Mouse (Mus musculus) liver, embryonic 13.5 days (tissue): ENCODE results near the gene Arl13b. TPM values are rescaled to one million over a fixed set of nuclear protein-coding genes. Genes with fewer than 3 reads are reported as not detected.

Experiments
- ATAC-seq: fragments of 200-750 bp; cut with Nextera tagmentation; 2 replicates; pipeline ENCODE4 v1.8.0; 2017; ENCODE audit warnings: low read depth, mild to moderate bottlenecking, moderate number of reproducible peaks, moderate library complexity
- DNase-seq: peaks from one replicate; pipeline ENCODE4 v3.0.0; 2022
- H3K27ac ChIP-seq: fragments of 300-500 bp; sonication (generic); 2 replicates; pipeline ENCODE4 v1.5.1; 2015; ENCODE audit warnings: moderate library complexity, mild to moderate bottlenecking, inconsistent platforms
- H3K27me3 ChIP-seq: fragments of 300-500 bp; sonication (generic); 2 replicates; pipeline ENCODE4 v1.6.1; 2015; ENCODE audit warnings: mild to moderate bottlenecking, inconsistent platforms
- H3K36me3 ChIP-seq: fragments of 300-500 bp; sonication (generic); 2 replicates; pipeline ENCODE4 v1.6.1; 2015; ENCODE audit warnings: mild to moderate bottlenecking, inconsistent platforms
- H3K4me1 ChIP-seq: fragments of 300-500 bp; sonication (generic); replicated peaks from 2 replicates; pipeline ENCODE4 v1.6.1; 2015; ENCODE audit warnings: inconsistent platforms
- H3K4me2 ChIP-seq: fragments of 300-500 bp; sonication (generic); 2 replicates; pipeline ENCODE4 v1.6.1; 2015; ENCODE audit warnings: inconsistent platforms, mild to moderate bottlenecking, moderate library complexity
- H3K4me3 ChIP-seq: fragments of 300-500 bp; sonication (generic); replicated peaks from 2 replicates; pipeline ENCODE4 v1.5.1; 2015; ENCODE audit warnings: mild to moderate bottlenecking, inconsistent platforms
- H3K9ac ChIP-seq: fragments of 300-500 bp; sonication (generic); 2 replicates; pipeline ENCODE4 v1.6.1; 2015; ENCODE audit warnings: mild to moderate bottlenecking, inconsistent platforms
- H3K9me3 ChIP-seq: fragments of 300-500 bp; sonication (generic); replicated peaks from 2 replicates; pipeline ENCODE4 v1.6.1; 2016; ENCODE audit warnings: inconsistent platforms
- whole genome bisulfite sequencing: fragments of 180-500 bp; shearing (Covaris S2); methylation state at CpG from one replicate; pipeline ENCODE4 v1.1.7; 2015; ENCODE audit not compliant: insufficient replicate concordance; 5-methylcytosine and 5-hydroxymethylcytosine counted together
- polyA plus RNA-seq: library from polyadenylated mRNA; unstranded; fragments of >200 nt; fragmentation: Nextera tagmentation; extraction: Ambion mirVana; gene quantifications from 2 replicates; pipeline ENCODE4 v1.2.1, GENCODE M21; 2015

Arl13b gene
- polyA plus RNA-seq, 1 experiment from 2014 or later, result 5.4 TPM

DNA sequence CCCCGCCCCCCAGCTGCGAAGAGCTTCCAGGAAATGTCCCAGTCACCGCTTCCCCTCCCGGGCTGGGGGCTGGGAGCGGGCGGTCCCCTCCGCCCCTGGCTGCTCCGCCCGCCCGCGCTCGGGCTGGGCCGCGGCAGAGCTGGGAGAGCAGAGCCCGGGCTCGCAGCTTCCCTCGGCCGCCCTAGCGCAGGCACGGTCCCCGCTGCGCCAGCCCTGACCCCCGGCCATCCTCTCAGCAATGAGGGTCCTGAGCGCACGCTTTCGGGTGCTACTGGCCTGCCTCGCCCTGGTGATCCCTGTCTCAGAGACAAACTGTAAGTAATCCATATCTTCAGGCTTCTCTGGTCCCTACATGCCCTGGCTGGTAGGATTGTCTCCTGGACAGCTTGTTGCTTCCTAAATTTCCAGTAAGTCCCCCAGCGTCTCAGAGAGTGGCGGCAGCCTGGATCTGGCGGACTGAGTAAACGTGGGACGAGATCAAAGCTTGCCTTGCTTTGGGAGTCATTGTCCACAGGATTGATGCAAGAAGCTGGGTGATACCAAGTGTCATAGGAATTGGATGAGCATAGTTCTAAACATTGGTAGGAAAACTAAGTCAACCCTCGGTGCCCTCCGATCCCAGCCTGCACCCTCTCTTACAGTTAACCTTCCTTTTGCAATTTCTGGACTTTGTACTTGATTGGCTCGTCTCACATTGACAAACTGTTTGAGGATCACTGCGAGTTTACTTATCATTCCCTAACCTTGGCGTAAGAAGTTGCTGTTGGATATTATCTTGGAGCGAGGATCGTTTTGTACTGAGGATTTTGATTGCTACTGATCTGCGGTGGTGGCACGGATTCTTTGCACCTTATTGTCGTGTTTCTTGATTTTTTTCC is 7.6 kb upstream of the Arl13b start, which contains the start of gene Pros1:
Gene Pros1 (plus strand): TSS at position 117 of the 878 bp plus-strand sequence.
- WGBS, result 2% methylated on average over 36 of the region's 42 CpGs
- Histone ChIP-seq H3K9ac (peak within 1 kb of the TSS; percentile 76), H3K27ac (peak within 1 kb of the TSS; percentile 37), H3K4me2 (peak within 1 kb of the TSS; percentile 84), H3K9me3 (no peaks in the 10 kb centered on the region), H3K27me3 (no peaks in the 10 kb centered on the region), H3K4me1 (peaks cover 28% of the 10 kb centered on the region), H3K4me3 (peak within 1 kb of the TSS; percentile 66), H3K36me3 (no peaks in the 10 kb centered on the region)
- ATAC-seq, result peak; percentile 93
- peak; percentile 53 for DNase-seq

DNA sequence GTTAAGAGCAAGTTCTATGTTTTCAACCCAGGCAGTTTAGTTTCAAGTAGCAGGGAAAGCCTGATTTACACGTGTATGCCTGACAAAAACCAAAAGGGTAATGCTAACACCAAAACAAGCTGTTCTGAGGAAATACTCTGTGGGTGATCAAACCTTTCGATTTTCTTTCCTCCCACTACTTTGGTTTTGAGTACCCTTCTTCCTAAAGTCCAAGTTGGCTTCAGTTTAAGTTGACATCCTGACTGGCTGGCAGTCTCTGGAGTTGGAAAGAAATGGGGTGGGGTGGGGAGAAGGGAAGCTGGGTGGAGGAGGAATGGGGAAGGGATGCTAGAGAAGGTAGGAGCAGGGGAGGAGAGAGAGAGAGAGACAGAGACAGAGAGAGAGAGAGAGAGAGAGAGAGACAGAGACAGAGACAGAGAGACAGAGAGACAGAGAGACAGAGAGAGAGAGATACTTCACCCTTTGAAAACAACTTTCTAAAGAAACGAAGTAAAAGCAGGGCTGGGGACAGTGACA is 6.8 kb upstream of the Arl13b start:
- Histone ChIP-seq H3K27me3 (no peaks in the 10 kb centered on the region), H3K4me3 (peak overlapping the region; percentile 66), H3K9ac (peak overlapping the region; percentile 76), H3K27ac (no peak overlapping the region), H3K9me3 (no peaks in the 10 kb centered on the region), H3K36me3 (no peaks in the 10 kb centered on the region), H3K4me1 (peaks cover 28% of the 10 kb centered on the region), H3K4me2 (peak overlapping the region; percentile 84)
- ATAC-seq, result peak; percentile 30
- no peak for DNase-seq
- WGBS, result 10% methylated on average over 3 of the region's 3 CpGs

DNA sequence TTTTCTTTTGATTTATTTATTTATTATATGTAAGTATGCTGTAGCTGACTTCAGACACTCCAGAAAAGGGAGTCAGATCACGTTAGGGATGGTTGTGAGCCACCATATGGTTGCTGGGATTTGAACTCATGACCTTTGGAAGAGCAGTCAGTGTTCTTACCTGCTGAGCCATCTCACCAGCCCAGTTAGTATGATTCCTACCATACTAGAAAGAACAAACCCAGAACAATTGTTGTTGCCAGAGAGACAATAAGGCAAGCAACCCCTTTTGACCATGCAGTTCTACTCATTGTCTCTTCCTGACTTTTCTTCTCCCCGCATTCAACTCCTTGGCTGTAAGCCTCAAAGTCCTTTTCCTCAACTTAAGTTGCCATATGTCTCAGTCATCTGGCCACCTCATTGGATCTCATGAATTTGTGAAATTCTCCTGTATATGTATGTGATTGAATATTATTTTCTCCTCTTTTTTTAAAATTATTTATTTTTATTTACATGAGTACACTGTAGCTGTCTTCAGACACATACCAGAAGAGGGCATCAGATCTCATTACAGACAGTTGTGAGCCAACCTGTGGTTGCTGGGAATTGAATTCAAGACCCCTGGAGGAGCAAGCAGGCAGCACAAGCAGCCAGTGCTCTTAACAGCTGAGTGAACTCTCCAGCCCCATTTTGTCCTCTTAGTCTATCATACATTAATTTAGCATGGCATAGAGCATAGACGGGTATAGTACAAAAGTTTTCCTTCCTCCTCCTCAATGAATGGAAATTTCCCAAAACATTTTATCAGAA is 5.8 kb upstream of the Arl13b start:
- Histone ChIP-seq H3K36me3 (no peaks in the 10 kb centered on the region), H3K4me3 (no peak overlapping the region), H3K9ac (no peak overlapping the region), H3K9me3 (no peaks in the 10 kb centered on the region), H3K4me2 (no peak overlapping the region), H3K27me3 (no peaks in the 10 kb centered on the region), H3K4me1 (peaks cover 28% of the 10 kb centered on the region), H3K27ac (no peak overlapping the region)
- DNase-seq (no peak), ATAC-seq (no peak)
- 73% methylated on average over 3 of the region's 3 CpGs for WGBS

DNA sequence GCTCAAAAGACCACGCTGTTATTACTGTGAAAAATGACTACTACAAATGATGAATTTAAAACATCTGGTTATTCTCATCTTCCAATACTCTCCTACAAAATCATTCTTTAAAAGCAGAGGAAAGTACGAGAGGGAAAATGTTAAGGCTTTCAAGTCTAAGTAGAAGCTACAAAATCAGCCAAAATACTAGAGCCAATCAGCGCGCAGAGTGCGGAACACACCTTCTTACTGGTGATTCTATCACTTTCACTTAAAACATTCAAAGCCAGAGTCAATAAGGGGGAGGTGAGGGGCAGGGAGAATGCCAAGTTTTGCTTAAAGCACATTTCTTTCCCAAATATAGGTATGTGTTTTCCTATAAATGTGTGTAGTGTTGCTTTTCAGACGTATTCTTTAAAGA is 1.5 kb downstream of the Arl13b start:
- Histone ChIP-seq H3K27ac (no peak overlapping the region), H3K9me3 (no peaks in the 10 kb centered on the region), H3K27me3 (no peaks in the 10 kb centered on the region), H3K36me3 (no peaks in the 10 kb centered on the region), H3K9ac (no peak overlapping the region), H3K4me1 (peaks cover 15% of the 10 kb centered on the region), H3K4me3 (no peak overlapping the region), H3K4me2 (0 out of 2 replicates have a peak overlapping the region, but pooled peaks have one; percentile 22)
- DNase-seq (no peak), ATAC-seq (no peak)
- 81% methylated on average over 6 of the region's 6 CpGs for WGBS

DNA sequence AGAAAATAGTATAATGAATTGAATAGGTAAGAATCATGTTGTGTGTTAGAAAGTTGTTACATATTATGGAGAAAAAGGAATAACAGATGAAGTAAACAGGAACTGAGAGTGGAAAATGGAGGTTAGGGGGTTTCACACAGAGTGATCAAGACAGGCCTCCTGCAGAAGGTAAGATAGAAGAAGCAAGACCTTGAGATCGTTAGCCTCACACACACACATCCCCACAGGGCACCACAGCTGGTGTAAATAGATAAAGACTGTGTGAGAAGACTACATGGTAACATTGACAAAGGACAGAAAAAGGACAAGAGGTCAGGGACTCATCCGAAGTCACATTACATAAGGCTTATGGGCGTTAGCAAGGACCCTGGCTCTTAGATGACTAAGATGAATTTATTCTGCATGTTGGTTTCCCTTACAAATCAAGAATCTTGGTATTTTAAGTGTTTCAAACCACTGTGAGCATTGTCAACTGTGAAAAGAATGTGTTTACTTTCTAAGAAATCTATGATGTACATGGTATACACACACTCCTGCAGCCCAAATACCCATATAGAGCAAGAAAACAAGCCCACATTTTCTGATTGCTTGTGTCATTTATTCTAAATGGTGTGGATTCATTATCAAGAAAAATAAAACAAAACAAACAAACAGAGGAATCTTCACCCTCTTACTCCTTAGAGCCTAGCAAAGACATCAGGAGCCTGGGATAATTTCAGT is 12.7 kb downstream of the Arl13b start:
- no peaks in the 10 kb centered on the region for H3K9me3 ChIP-seq
- peak overlapping the region; percentile 17; the same call in 1 of the 2 replicates for H3K4me2 ChIP-seq
- 6% methylated on average over 3 of the region's 3 CpGs for WGBS
- H3K9ac ChIP-seq, result 0 out of 2 replicates have a peak overlapping the region, but pooled peaks have one; percentile 29
- H3K4me3 ChIP-seq, result no peak overlapping the region
- H3K36me3 ChIP-seq, result no peaks in the 10 kb centered on the region
- H3K27ac ChIP-seq, result peak overlapping the region; percentile 75
- ATAC-seq (peak; percentile 100), DNase-seq (peak; percentile 65)
- no peaks in the 10 kb centered on the region for H3K27me3 ChIP-seq
- peaks cover 26% of the 10 kb centered on the region for H3K4me1 ChIP-seq

DNA sequence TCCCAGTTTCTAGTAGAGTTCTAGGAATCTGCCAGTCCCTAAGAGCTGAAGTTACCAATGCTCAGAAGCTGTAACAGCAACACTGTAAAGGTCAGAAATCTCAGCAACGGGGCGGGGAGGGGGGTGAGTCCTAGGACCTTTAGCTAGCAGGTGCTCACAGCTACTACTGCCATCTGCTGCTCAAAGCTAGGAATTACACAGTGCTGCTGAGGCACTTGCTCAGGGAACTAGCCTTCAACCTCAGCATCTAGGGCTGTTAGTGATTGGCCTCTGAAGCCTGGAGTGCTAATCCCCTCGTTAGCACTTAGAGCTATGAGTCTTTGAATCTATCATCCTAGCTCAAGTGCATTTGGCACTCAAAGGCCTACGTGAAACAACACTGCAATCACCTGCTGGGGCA is 14.4 kb downstream of the Arl13b start:
- Histone ChIP-seq H3K36me3 (no peaks in the 10 kb centered on the region), H3K9ac (no peak overlapping the region), H3K4me1 (peaks cover 26% of the 10 kb centered on the region), H3K27me3 (no peaks in the 10 kb centered on the region), H3K4me3 (no peak overlapping the region), H3K9me3 (no peaks in the 10 kb centered on the region), H3K27ac (no peak overlapping the region), H3K4me2 (no peak overlapping the region)
- DNase-seq, result peak; percentile 38
- ATAC-seq, result no peak
- 18% methylated on average over 4 of the region's 4 CpGs for WGBS

DNA sequence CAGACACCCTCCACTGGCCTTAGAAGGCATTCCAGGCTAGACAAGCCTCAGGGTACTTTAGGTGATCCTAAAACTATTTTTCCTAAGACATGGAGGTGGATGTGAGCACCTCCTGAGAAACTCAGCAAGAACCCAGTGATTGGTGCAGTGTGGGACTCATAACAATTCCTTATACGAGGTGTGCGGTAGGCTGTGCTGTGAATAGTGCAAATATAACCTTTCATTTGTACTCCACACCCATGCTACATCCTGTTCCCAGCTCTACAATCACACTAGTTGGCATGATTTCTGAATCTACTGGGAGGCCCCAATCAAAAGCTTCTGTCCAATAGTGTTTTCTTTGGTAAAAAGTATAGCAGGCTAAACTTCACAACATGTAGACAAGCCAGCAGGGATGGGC is 14.8 kb downstream of the Arl13b start:
- H3K4me2 ChIP-seq, result no peak overlapping the region
- peaks cover 26% of the 10 kb centered on the region for H3K4me1 ChIP-seq
- H3K4me3 ChIP-seq, result no peak overlapping the region
- no peak overlapping the region for H3K27ac ChIP-seq
- ATAC-seq (no peak), DNase-seq (no peak)
- H3K36me3 ChIP-seq, result no peaks in the 10 kb centered on the region
- no peaks in the 10 kb centered on the region for H3K9me3 ChIP-seq
- H3K27me3 ChIP-seq, result no peaks in the 10 kb centered on the region
- WGBS, result 85% methylated on average over 2 of the region's 2 CpGs
- no peak overlapping the region for H3K9ac ChIP-seq

DNA sequence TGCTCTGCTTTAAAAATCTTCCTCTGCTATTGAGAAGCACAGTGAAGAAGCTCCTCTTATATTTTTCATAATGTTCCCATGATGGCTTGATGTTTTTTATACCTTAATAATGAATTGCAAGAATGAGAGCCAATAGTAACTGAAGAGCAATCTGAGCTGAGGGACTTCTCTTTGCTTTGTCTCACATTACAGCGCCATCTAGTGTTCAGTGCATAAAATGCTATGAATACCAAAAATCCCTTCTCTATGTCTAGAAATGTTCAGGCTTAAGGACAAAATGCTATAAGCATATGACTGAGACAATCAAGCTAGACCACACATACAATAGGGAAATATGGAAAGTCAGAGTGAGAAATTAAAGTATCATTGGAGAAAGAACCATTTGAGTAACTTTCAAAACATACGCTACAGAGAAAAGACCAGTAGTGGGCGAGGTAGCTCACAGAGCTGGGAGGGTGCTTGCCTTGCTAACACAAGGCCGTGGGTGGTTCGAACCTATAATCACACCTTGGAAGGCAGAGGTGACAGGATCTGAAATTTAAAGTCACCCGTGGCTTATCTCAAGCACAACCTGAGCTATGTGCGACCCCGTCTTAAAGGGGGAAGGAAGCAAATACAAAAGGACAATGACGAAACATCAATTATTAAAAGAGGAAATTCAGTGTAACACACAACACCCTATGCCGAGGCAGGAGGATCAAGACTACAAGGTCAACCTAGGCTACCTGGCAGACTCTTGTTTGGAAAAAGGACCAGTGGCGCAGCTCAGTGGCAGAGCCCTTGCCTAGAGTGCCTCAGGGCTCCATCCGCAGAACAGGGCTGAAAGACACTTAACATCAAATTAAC is 20.5 kb downstream of the Arl13b start:
- H3K27me3 ChIP-seq, result no peaks in the 10 kb centered on the region
- H3K9ac ChIP-seq, result no peak overlapping the region
- H3K36me3 ChIP-seq, result no peaks in the 10 kb centered on the region
- no peak overlapping the region for H3K4me3 ChIP-seq
- WGBS, result 60% methylated on average over 12 of the region's 12 CpGs
- no peak for DNase-seq
- no peaks in the 10 kb centered on the region for H3K9me3 ChIP-seq
- no peak overlapping the region for H3K4me2 ChIP-seq
- no peak overlapping the region for H3K27ac ChIP-seq
- no peak for ATAC-seq
- no peaks in the 10 kb centered on the region; the same call in 1 of the 2 replicates for H3K4me1 ChIP-seq

DNA sequence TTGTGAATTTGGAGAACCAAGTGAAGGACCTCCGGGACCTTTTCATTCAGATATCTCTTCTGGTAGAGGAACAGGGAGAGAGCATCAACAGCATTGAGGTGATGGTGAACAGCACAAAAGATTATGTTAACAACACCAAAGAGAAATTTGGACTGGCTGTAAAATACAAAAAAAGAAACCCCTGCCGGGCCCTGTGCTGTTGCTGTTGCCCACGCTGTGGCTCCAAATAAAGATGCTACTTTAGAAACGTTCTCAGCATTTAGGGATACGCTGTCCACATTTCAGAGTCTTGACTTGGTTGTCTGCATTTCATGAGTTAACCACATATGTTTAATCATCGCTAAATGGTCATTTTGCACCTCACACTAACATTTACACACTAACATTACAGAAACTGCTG is 24.4 kb downstream of the Arl13b start:
- 84% methylated on average over 6 of the region's 6 CpGs for WGBS
- Histone ChIP-seq H3K9me3 (no peaks in the 10 kb centered on the region), H3K4me2 (no peak overlapping the region), H3K36me3 (no peaks in the 10 kb centered on the region), H3K9ac (no peak overlapping the region), H3K27me3 (no peaks in the 10 kb centered on the region), H3K27ac (no peak overlapping the region), H3K4me3 (no peak overlapping the region), H3K4me1 (no peaks in the 10 kb centered on the region)
- DNase-seq (no peak), ATAC-seq (no peak)

DNA sequence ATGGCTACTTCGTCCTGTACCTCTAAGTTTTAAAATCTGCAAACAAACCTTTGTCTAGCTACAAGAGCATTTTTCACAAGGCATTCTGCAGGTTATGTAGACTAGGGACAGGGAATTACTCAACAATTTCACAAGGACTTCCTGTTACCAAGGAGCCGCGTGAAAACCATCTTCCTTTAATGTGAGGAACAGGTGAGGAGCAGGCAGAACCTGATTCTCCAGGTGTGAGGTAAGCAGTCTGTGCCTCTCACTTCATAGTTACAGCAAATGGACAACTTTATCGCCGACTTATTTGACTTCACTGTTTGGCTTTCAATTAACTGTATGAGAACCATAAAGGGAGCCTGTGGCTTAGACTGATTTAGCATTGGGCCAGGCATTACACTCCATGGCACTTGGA is 32.3 kb downstream of the Arl13b start, which contains the start of gene Stx19:
Gene Stx19 (plus strand): TSS at position 186 of the 400 bp plus-strand sequence.
- no peak within 1 kb of the TSS for H3K9ac ChIP-seq
- H3K36me3 ChIP-seq, result no peaks in the 10 kb centered on the region
- H3K27me3 ChIP-seq, result no peaks in the 10 kb centered on the region
- no peak within 1 kb of the TSS for H3K27ac ChIP-seq
- DNase-seq, result no peak
- ATAC-seq, result no peak
- peaks cover 6% of the 10 kb centered on the region for H3K4me1 ChIP-seq
- 57% methylated on average over 5 of the region's 5 CpGs for WGBS
- no peak within 1 kb of the TSS for H3K4me2 ChIP-seq
- no peaks in the 10 kb centered on the region for H3K9me3 ChIP-seq
- H3K4me3 ChIP-seq, result no peak within 1 kb of the TSS
